Mouse (Mus musculus): Measurements from ENCODE around the gene Gm47995. TPM values are rescaled to one million over a fixed set of nuclear protein-coding genes. Genes with fewer than 3 reads are reported as not detected.

The Gm47995 gene
- polyA plus RNA-seq (2014; fragmentation: Illumina TruSeq; extraction: RNeasy Lipid Tissue Mini Kit (QIAGEN cat#74804); ENCODE audit: low replicate concordance), result not detected

GRCm38 (mm10) chr1:151198120-151198519 lies at the start of gene Gm47995:
Gene Gm47995 (plus strand): TSS chr1:151198448.

DNA sequence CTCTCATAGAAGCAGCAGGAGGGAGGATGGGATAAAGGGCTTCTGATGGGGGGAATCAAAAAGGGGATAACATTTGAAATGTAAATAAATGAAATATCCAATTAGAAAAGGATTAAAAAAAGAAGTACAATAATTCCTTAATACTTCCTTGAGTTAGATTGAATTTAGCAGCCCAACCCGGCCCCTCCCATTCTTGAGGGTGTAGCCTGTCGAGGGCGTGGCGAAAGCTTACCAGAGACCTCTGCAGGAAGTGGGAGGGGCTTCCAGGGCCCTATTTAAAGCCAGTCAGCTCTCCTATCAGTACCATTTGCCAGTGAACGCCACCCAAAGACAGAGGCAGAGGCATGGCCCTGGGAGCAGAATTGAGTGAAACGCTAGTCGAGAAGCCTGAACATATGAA lies 16.0 kb upstream of the Gm47995 start, which contains the start of gene Gm47985:
Gene Gm47985, plus strand, starts transcription at position 272 of the 400 bp plus-strand sequence.

DNA sequence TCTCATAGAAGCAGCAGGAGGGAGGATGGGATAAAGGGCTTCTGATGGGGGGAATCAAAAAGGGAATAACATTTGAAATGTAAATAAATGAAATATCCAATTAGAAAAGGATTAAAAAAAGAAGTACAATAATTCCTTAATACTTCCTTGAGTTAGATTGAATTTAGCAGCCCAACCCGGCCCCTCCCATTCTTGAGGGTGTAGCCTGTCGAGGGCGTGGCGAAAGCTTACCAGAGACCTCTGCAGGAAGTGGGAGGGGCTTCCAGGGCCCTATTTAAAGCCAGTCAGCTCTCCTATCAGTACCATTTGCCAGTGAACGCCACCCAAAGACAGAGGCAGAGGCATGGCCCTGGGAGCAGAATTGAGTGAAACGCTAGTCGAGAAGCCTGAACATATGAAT lies 6.2 kb upstream of the Gm47995 start, which contains the start of gene Gm8947:
Gene Gm8947, plus strand, starts transcription at position 302 of the 400 bp plus-strand sequence.

DNA sequence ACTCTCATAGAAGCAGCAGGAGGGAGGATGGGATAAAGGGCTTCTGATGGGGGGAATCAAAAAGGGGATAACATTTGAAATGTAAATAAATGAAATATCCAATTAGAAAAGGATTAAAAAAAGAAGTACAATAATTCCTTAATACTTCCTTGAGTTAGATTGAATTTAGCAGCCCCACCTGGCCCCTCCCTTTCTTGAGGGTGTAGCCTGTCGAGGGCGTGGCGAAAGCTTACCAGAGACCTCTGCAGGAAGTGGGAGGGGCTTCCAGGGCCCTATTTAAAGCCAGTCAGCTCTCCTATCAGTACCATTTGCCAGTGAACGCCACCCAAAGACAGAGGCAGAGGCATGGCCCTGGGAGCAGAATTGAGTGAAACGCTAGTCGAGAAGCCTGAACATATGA lies 5.6 kb downstream of the Gm47995 start, which contains the start of gene 3110040M04Rik:
Gene 3110040M04Rik, plus strand, starts transcription at position 304 of the 400 bp plus-strand sequence.

GRCm38 (mm10) chr1:151209824-151210355 lies 11.6 kb downstream of the Gm47995 start, which contains the start of gene Gm47996:
Gene Gm47996 (plus strand): TSS chr1:151210131.

Other genes with a start within 250 kb of the Gm47995 start
- 2.0 TPM for gene Hmcn1, start 205.0 kb upstream of the Gm47995 start, polyA plus RNA-seq (2014; fragmentation: Illumina TruSeq; extraction: RNeasy Lipid Tissue Mini Kit (QIAGEN cat#74804); ENCODE audit: low replicate concordance)
- gene Gm47985, start 15.9 kb upstream of the Gm47995 start, polyA plus RNA-seq (2014; fragmentation: Illumina TruSeq; extraction: RNeasy Lipid Tissue Mini Kit (QIAGEN cat#74804); ENCODE audit: low replicate concordance), result not detected
- not detected for gene Gm8947, start 6.1 kb upstream of the Gm47995 start, polyA plus RNA-seq (2014; fragmentation: Illumina TruSeq; extraction: RNeasy Lipid Tissue Mini Kit (QIAGEN cat#74804); ENCODE audit: low replicate concordance)
- gene 3110040M04Rik, start 5.7 kb downstream of the Gm47995 start, polyA plus RNA-seq (2014; fragmentation: Illumina TruSeq; extraction: RNeasy Lipid Tissue Mini Kit (QIAGEN cat#74804); ENCODE audit: low replicate concordance), result not detected
- gene Gm47996, start 11.7 kb downstream of the Gm47995 start, polyA plus RNA-seq (2014; fragmentation: Illumina TruSeq; extraction: RNeasy Lipid Tissue Mini Kit (QIAGEN cat#74804); ENCODE audit: low replicate concordance), result not detected
- 808 TPM for gene Ivns1abp, start 146.0 kb downstream of the Gm47995 start, polyA plus RNA-seq (2014; fragmentation: Illumina TruSeq; extraction: RNeasy Lipid Tissue Mini Kit (QIAGEN cat#74804); ENCODE audit: low replicate concordance)
- gene Swt1, start 230.0 kb downstream of the Gm47995 start, polyA plus RNA-seq (2014; fragmentation: Illumina TruSeq; extraction: RNeasy Lipid Tissue Mini Kit (QIAGEN cat#74804); ENCODE audit: low replicate concordance), result 91.8 TPM
- 70.3 TPM for gene Trmt1l, start 230.1 kb downstream of the Gm47995 start, polyA plus RNA-seq (2014; fragmentation: Illumina TruSeq; extraction: RNeasy Lipid Tissue Mini Kit (QIAGEN cat#74804); ENCODE audit: low replicate concordance)

Data from small intestine, adult 10 weeks (tissue).